Mouse (Mus musculus) intestine, postnatal 0 days (tissue): Measurements from ENCODE around the gene Fads6. TPM values are rescaled to one million over a fixed set of nuclear protein-coding genes. Genes with fewer than 3 reads are reported as not detected.

ENCODE experiments used
- ATAC-seq: fragments of 200-750 bp; cut with Nextera tagmentation; 2 replicates; pipeline ENCODE4 v1.8.0; 2017; ENCODE audit warnings: mild to moderate bottlenecking, moderate TSS enrichment, moderate library complexity
- H3K27ac ChIP-seq: fragments of 300-500 bp; sonication (generic); 2 replicates; pipeline ENCODE4 v1.5.1; 2014; ENCODE audit warnings: mild to moderate bottlenecking, low read depth, low read length, moderate library complexity
- H3K27me3 ChIP-seq: fragments of 300-500 bp; sonication (generic); replicated peaks from 2 replicates; pipeline ENCODE4 v1.6.1; 2014; ENCODE audit warnings: low read length, mixed read lengths; ENCODE audit not compliant: control insufficient read depth, insufficient read depth
- H3K36me3 ChIP-seq: fragments of 300-500 bp; sonication (generic); 2 replicates; pipeline ENCODE4 v1.6.1; 2014; ENCODE audit warnings: mild to moderate bottlenecking, moderate library complexity; ENCODE audit not compliant: control insufficient read depth, insufficient read depth
- H3K4me1 ChIP-seq: fragments of 300-500 bp; sonication (generic); replicated peaks from 2 replicates; pipeline ENCODE4 v1.6.1; 2014; ENCODE audit warnings: antibody characterized with exemption, low read length, mixed read lengths; ENCODE audit not compliant: control insufficient read depth, insufficient read depth
- H3K4me2 ChIP-seq: fragments of 300-500 bp; sonication (generic); replicated peaks from 2 replicates; pipeline ENCODE4 v1.6.1; 2014; ENCODE audit warnings: low read depth, mild to moderate bottlenecking, moderate library complexity
- H3K4me3 ChIP-seq: fragments of 300-500 bp; sonication (generic); 2 replicates; pipeline ENCODE4 v1.5.1; 2014; ENCODE audit warnings: low read depth, low read length
- H3K9ac ChIP-seq: fragments of 300-500 bp; sonication (generic); 2 replicates; pipeline ENCODE4 v1.6.1; 2014; ENCODE audit warnings: mild to moderate bottlenecking, low read depth, low read length
- H3K9me3 ChIP-seq: fragments of 300-500 bp; sonication (generic); 2 replicates; pipeline ENCODE4 v1.6.1; 2016; ENCODE audit warnings: mixed run types; ENCODE audit not compliant: control insufficient read depth
- CTCF ChIP-seq: sonication (generic); IDR thresholded peaks from 2 replicates; pipeline ENCODE4 v1.5.1; 2016; ENCODE audit warnings: low read depth, mild to moderate bottlenecking, control low read depth, antibody characterized with exemption, moderate library complexity
- WGBS: fragments of 180-500 bp; shearing (Covaris S2); extraction: QIAGEN DNeasy Blood & Tissue Kit; methylation state at CpG from one replicate; pipeline ENCODE4 v1.1.7; 2014; 5-methylcytosine and 5-hydroxymethylcytosine counted together
- polyA plus RNA-seq: library from polyadenylated mRNA; unstranded; fragments of >200 nt; fragmentation: Nextera tagmentation; extraction: Ambion mirVana; gene quantifications from 2 replicates; pipeline ENCODE4 v1.2.1, GENCODE M21; 2015

Gene Fads6
- polyA plus RNA-seq, 1 experiment from 2014 or later, result 0.26 TPM

GRCm38 (mm10) chr11:115283486-115283765 lies 14.0 kb downstream of the Fads6 start:
- ATAC-seq, result no peak

GRCm38 (mm10) chr11:115282723-115283485 lies 14.6 kb downstream of the Fads6 start:
- H3K27ac ChIP-seq, result no peak overlapping the region
- ATAC-seq, result no peak
- no peaks in the 10 kb centered on the region; the same call in 1 of the 2 replicates for H3K36me3 ChIP-seq
- H3K4me1 ChIP-seq, result no peaks in the 10 kb centered on the region
- H3K4me2 ChIP-seq, result no peak overlapping the region
- 84% methylated on average over 8 of the region's 8 CpGs for WGBS
- H3K9me3 ChIP-seq, result no peaks in the 10 kb centered on the region
- H3K4me3 ChIP-seq, result no peak overlapping the region
- no peak overlapping the region for H3K9ac ChIP-seq
- TF ChIP-seq CTCF, result no peak
- H3K27me3 ChIP-seq, result no peaks in the 10 kb centered on the region

More at GRCm38 (mm10) chr11:115283486-115283765, 14.0 kb downstream of the Fads6 start:
- Histone ChIP-seq H3K27me3 (no peaks in the 10 kb centered on the region), H3K27ac (no peak overlapping the region), H3K4me2 (no peak overlapping the region), H3K9ac (no peak overlapping the region), H3K4me1 (no peaks in the 10 kb centered on the region), H3K9me3 (no peaks in the 10 kb centered on the region), H3K4me3 (no peak overlapping the region), H3K36me3 (no peaks in the 10 kb centered on the region; the same call in 1 of the 2 replicates)
- 75% methylated on average over 9 of the region's 9 CpGs for WGBS
- TF ChIP-seq CTCF, result no peak

- no peak for ATAC-seq
- Histone ChIP-seq H3K9me3 (no peaks in the 10 kb centered on the region), H3K4me2 (no peak overlapping the region), H3K27me3 (no peaks in the 10 kb centered on the region), H3K36me3 (no peaks in the 10 kb centered on the region; the same call in 1 of the 2 replicates), H3K4me1 (no peaks in the 10 kb centered on the region), H3K27ac (no peak overlapping the region), H3K4me3 (no peak overlapping the region), H3K9ac (no peak overlapping the region)
- WGBS, result 77% methylated on average over 8 of the region's 8 CpGs
- no peak for TF ChIP-seq CTCF
Measured at GRCm38 (mm10) chr11:115282295-115282694, 15.2 kb downstream of the Fads6 start.

GRCm38 (mm10) chr11:115279726-115280125 lies 17.7 kb downstream of the Fads6 start:
- 65% methylated on average over 1 of the region's 1 CpGs for WGBS
- H3K27me3 ChIP-seq, result no peaks in the 10 kb centered on the region
- ATAC-seq, result no peak
- no peak overlapping the region for H3K4me2 ChIP-seq
- no peak overlapping the region for H3K27ac ChIP-seq
- peaks cover 3% of the 10 kb centered on the region; the same call in 1 of the 2 replicates for H3K4me1 ChIP-seq
- H3K9me3 ChIP-seq, result no peaks in the 10 kb centered on the region
- H3K36me3 ChIP-seq, result no peaks in the 10 kb centered on the region; the same call in 1 of the 2 replicates
- H3K9ac ChIP-seq, result no peak overlapping the region
- TF ChIP-seq CTCF, result 0 out of 2 replicates have a peak, but pooled peaks have one; percentile 9
- H3K4me3 ChIP-seq, result no peak overlapping the region

- H3K9ac ChIP-seq, result 0 out of 2 replicates have a peak overlapping the region, but pooled peaks have one; percentile 1
- TF ChIP-seq CTCF, result no peak
- ATAC-seq, result no peak
Measured at GRCm38 (mm10) chr11:115278176-115278575, 19.3 kb downstream of the Fads6 start.

GRCm38 (mm10) chr11:115277604-115277975 lies 19.9 kb downstream of the Fads6 start:
- no peak for ATAC-seq
- 17% methylated on average over 7 of the region's 7 CpGs for WGBS
- Histone ChIP-seq H3K27ac (peak overlapping the region; percentile 75), H3K4me2 (peak overlapping the region; percentile 66), H3K9ac (0 out of 2 replicates have a peak overlapping the region, but pooled peaks have one; percentile 1), H3K9me3 (no peaks in the 10 kb centered on the region), H3K27me3 (no peaks in the 10 kb centered on the region), H3K36me3 (no peaks in the 10 kb centered on the region), H3K4me3 (peak overlapping the region; percentile 48), H3K4me1 (peaks cover 3% of the 10 kb centered on the region; the same call in 1 of the 2 replicates)
- TF ChIP-seq CTCF, result no peak

More at GRCm38 (mm10) chr11:115278176-115278575, 19.3 kb downstream of the Fads6 start:
- Histone ChIP-seq H3K27ac (no peak overlapping the region), H3K4me3 (no peak overlapping the region), H3K27me3 (no peaks in the 10 kb centered on the region), H3K4me2 (peak overlapping the region; percentile 66), H3K36me3 (no peaks in the 10 kb centered on the region), H3K4me1 (peaks cover 3% of the 10 kb centered on the region; the same call in 1 of the 2 replicates), H3K9me3 (no peaks in the 10 kb centered on the region)
- 63% methylated on average over 6 of the region's 6 CpGs for WGBS
